In genomic region chr5:135456515-135456914, GRCm38 (mm10) we compare ENCODE assay signal across 16 mouse cellular contexts.
"Had no signal": no experiment of that assay in that cellular context is flagged by ENCODE, and none has a peak within 500 bp of the region (broad histone marks: within the 10 kb centered on the region; RNA-seq: fewer than 3 reads in every experiment).

No protein-coding gene starts in this region.

- H3K27me3 ChIP-seq: neural tube, embryonic 12.5 days; neural tube, embryonic 13.5 days; neural tube, embryonic 15.5 days; stomach, embryonic 15.5 days had no signal

- H3K4me3 ChIP-seq: neural tube, embryonic 12.5 days; neural tube, embryonic 13.5 days; neural tube, embryonic 15.5 days; stomach, embryonic 15.5 days had no signal

- DNase-seq: retina, postnatal 1 day; right cerebral cortex, adult 18-20 months; right cerebral cortex, postnatal 14 days; right cerebral cortex, postnatal 25 days; right cerebral cortex, postnatal 4 days; spleen, adult 18-20 months; thymus, adult 18-20 months; thymus, adult 2 months; thymus, postnatal 14 days; thymus, postnatal 25 days; thymus, postnatal 36 days; thymus, postnatal 4 days had no signal

- H3K4me2 ChIP-seq: neural tube, embryonic 12.5 days; neural tube, embryonic 13.5 days; neural tube, embryonic 15.5 days; stomach, embryonic 15.5 days had no signal
